Mouse (Mus musculus) layer of hippocampus, adult 9-10 months (tissue): ENCODE data around the gene Slc9a5.

Experiments
- DNase-seq: peaks from one replicate; pipeline ENCODE4 v3.0.0; 2022; ENCODE audit warnings: low spot score

Gene Slc9a5

DNA sequence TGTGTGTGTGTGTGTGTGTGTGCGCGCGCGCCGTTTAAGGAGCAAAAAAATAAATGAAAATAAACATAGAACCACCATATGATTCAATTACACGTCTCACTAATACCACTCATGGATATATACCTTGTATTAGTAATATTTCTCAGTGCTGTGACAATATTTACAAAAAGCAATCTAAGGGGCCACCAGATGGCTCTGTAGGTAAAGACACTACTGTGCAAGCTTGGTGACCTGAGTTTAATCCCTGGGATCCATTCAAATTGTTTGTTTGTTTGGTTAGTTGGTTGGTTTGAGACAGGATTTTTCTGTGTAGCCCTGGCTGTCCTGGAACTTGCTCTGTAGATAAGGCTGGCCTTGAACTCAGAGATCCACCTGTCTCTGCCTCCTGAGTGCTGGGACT is 61.3 kb downstream of the Slc9a5 start:
- no peak for DNase-seq

DNA sequence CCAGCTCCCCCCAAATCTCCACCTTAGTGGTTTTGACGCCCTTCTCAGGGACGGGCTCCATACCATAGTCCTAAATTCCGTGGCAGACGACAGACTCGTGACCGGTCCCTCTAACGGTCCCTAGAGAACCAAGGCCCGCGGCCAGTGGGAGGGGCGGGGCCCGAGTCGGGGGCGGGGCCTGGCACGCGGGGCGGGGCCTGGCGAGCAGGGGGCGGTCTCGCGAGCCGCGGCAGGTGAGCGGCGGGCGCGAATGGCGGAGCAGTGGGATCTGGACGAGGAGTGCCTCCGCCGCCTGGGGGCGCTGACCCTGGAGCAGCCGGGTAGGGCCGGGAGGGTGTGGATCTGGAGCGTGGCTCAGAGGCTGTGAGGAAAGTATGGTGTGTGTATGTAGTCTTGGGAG is 64.7 kb downstream of the Slc9a5 start, which contains the start of the genes Kctd19 and Lrrc36:
Kctd19 (minus strand) TSS at position 112 of the 400 bp plus-strand sequence.
Lrrc36 (plus strand) TSS at position 181 of the 400 bp plus-strand sequence.
- no peak for DNase-seq

DNA sequence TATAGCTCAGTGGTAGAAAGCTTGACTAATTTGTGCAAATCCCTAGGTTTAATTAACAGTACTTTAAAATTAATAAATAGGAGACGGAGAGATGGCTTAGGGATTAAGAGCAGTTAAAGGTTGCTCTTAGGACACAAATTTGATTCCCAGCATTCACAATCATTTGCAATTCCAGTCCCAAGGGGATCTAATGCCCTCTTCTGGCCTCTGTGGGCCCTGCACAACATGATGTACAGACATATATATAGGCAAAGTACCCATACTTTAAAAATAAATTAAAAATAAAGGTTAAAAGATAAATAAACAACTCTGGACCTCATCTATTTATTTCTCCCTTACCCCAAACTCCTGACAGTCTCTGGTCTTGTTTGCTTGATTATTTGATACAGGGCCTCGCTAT is 70.3 kb downstream of the Slc9a5 start:
- no peak for DNase-seq
